Mouse (Mus musculus) C2C12 (cell line): ENCODE results near the gene Gm9837.

Experiments used
- CTCF ChIP-seq: IDR thresholded peaks from one replicate; pipeline ENCODE4 v1.5.1; 2011; ENCODE audit not compliant: control insufficient read depth, insufficient read depth, insufficient read length
- MAX ChIP-seq: IDR thresholded peaks from one replicate; pipeline ENCODE4 v1.6.1; 2011; ENCODE audit warnings: mild to moderate bottlenecking, control low read depth
- MYOD1 ChIP-seq: IDR thresholded peaks from one replicate; pipeline ENCODE4 v1.6.1; 2011; ENCODE audit warnings: low read depth; ENCODE audit not compliant: control insufficient read depth, insufficient read length
- USF1 ChIP-seq: IDR thresholded peaks from one replicate; pipeline ENCODE4 v1.6.1; 2011; ENCODE audit warnings: low read depth, mild to moderate bottlenecking, control low read depth, moderate library complexity

GRCm38 (mm10) chr11:53491954-53492401 is 21.7 kb upstream of the Gm9837 start:
- TF ChIP-seq CTCF (no peak), MYOD1 (no peak), USF1 (no peak), MAX (no peak)
